Mouse (Mus musculus) hindbrain, embryonic 16.5 days (tissue): Measurements from ENCODE around the gene Gm49345. TPM values are rescaled to one million over a fixed set of nuclear protein-coding genes. Genes with fewer than 3 reads are reported as not detected.
A peak's percentile ranks its signal among the peaks of the same experiment; 100 is the strongest.

Experiments
- ATAC-seq: fragments of 200-750 bp; cut with Nextera tagmentation; 2 replicates; pipeline ENCODE4 v1.8.0; 2017; ENCODE audit warnings: moderate TSS enrichment, moderate library complexity
- H3K27ac ChIP-seq: fragments of 300-500 bp; sonication (generic); 2 replicates; pipeline ENCODE4 v1.5.1; 2014; ENCODE audit warnings: low read depth, mild to moderate bottlenecking, control low read depth, low read length, moderate library complexity
- H3K27me3 ChIP-seq: fragments of 300-500 bp; sonication (generic); replicated peaks from 2 replicates; pipeline ENCODE4 v1.6.1; 2014; ENCODE audit warnings: low read length; ENCODE audit not compliant: control insufficient read depth, insufficient read depth
- H3K36me3 ChIP-seq: fragments of 300-500 bp; sonication (generic); 2 replicates; pipeline ENCODE4 v1.6.1; 2014; ENCODE audit warnings: mild to moderate bottlenecking, low read length, moderate library complexity, mixed read lengths; ENCODE audit not compliant: control insufficient read depth, insufficient read depth
- H3K4me1 ChIP-seq: fragments of 300-500 bp; sonication (generic); 2 replicates; pipeline ENCODE4 v1.6.1; 2014; ENCODE audit warnings: low read depth, low read length; ENCODE audit not compliant: control insufficient read depth, insufficient read depth
- H3K4me2 ChIP-seq: fragments of 300-500 bp; sonication (generic); 2 replicates; pipeline ENCODE4 v1.6.1; 2014; ENCODE audit warnings: mild to moderate bottlenecking, low read length, control low read depth, moderate library complexity
- H3K4me3 ChIP-seq: fragments of 300-500 bp; sonication (generic); 2 replicates; pipeline ENCODE4 v1.5.1; 2014; ENCODE audit warnings: mild to moderate bottlenecking, low read length, control low read depth, moderate library complexity
- H3K9ac ChIP-seq: fragments of 300-500 bp; sonication (generic); 2 replicates; pipeline ENCODE4 v1.6.1; 2014; ENCODE audit warnings: low read depth, mild to moderate bottlenecking, control low read depth, low read length, moderate library complexity
- H3K9me3 ChIP-seq: fragments of 300-500 bp; sonication (generic); 2 replicates; pipeline ENCODE4 v1.6.1; 2014; ENCODE audit warnings: mild to moderate bottlenecking, low read length, moderate library complexity; ENCODE audit not compliant: control insufficient read depth
- WGBS: fragments of 180-500 bp; shearing (Covaris S2); extraction: QIAGEN DNeasy Blood & Tissue Kit; methylation state at CpG from one replicate; pipeline ENCODE4 v1.1.7; 2014; 5-methylcytosine and 5-hydroxymethylcytosine counted together
- polyA plus RNA-seq: library from polyadenylated mRNA; unstranded; fragments of >200 nt; fragmentation: Nextera tagmentation; extraction: Ambion mirVana; gene quantifications from 2 replicates; pipeline ENCODE4 v1.2.1, GENCODE M21; 2015

Gm49345 gene
- polyA plus RNA-seq, 1 experiment from 2014 or later, result 0.16 TPM

DNA sequence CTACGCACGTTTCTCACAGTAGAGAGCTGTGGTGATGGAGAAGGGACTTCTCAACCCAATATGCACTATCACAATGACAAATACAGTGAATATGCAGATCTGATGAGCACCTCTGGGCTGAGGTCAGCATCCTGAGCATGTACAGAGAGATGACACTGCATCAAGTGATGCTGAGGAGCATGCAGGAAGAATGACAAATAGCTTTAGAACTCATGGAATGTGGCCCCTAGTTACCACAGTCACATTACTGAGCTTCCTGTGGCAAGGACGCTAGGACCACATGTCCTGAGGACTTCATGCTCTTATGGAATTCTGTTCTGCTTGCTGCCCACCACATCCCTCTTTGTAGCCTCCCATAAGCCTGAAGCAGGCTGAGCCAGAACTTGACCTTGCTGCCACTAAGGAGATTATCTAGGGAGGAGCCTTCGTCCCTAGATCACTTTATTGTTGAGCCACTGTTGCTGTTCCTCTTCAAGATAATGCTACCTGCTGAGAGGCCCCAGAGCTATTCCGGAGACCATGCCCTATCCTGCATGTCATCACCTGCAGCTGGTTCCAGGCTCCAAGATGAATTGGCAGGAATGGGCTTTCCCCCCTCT, 64.9 kb downstream of the Gm49345 start:
- Histone ChIP-seq H3K27me3 (no peaks in the 10 kb centered on the region), H3K36me3 (no peaks in the 10 kb centered on the region), H3K4me2 (no peak overlapping the region), H3K4me1 (no peaks in the 10 kb centered on the region), H3K27ac (no peak overlapping the region), H3K9ac (no peak overlapping the region), H3K9me3 (no peaks in the 10 kb centered on the region), H3K4me3 (no peak overlapping the region)
- 77% methylated on average over 5 of the region's 5 CpGs for WGBS
- no peak for ATAC-seq

DNA sequence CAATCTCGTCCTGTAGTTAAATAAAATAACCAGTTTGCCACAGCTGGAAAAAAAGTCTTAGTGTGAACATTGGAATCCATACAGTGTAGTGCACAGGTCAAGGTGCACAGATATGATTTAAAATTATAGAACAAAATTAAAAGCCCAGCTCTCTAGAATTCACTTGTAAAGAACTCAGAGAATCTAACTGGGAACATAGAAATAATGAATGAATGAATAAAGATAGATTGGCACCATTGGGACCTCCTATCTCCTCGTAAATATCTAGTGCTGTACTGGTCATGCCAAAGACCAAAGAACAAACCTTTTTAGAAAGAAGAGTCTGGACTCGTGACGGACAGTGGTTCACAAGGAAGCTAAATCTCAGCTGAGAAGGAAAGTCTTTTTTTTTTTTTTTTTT, 83.8 kb downstream of the Gm49345 start, which contains the start of gene Zfp748:
TSS of gene Zfp748 (minus strand) at position 101 of the 400 bp plus-strand sequence.
- 81% methylated on average over 4 of the region's 4 CpGs for WGBS
- H3K4me3 ChIP-seq, result peak within 1 kb of the TSS; percentile 84
- H3K4me2 ChIP-seq, result peak within 1 kb of the TSS; percentile 70

DNA sequence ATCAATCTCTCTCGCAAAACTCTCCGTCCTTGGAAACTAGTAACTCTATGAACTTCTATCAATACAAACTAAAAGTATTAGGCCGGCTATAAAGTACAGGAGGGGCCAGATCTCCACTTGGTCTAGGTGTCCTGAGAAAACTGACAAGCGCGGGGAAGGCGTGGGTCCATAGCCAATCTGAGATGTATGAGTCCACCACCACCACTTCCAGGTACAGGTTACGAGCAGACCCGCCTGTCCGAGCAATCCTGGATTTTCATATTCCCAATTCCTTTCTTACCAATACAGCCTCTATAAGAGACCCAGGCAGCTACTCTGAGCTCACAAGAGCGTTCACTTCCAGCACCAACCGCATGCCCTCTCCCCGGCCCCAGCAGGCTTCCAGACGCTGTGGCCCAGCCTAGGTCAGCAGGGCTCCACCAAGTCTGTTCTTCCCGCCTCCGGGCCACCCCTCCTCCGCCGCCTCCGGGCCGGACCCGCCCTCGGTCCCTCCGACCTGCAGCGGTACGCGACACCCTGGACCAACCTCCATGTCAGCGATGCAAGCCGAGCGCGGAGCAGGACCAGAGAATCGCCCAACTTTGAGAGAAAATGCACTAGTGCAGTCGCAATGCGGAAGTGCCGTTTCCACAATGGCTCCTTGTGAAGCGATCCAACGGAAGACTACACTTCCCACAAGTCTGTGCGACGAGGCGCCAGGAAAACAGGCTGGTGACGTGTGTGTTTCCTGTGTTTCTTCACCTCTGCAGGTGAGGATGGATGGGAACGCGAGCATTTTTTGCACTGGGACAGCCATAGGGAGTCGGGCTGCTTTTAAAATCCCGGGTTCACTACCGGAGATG, 84.8 kb downstream of the Gm49345 start:
- peak overlapping the region; percentile 84 for H3K4me3 ChIP-seq
- H3K9ac ChIP-seq, result peak overlapping the region; percentile 91
- ATAC-seq, result peak; percentile 100
- H3K36me3 ChIP-seq, result no peaks in the 10 kb centered on the region
- peak overlapping the region; percentile 90 for H3K27ac ChIP-seq
- under 1% methylated on average over 44 of the region's 44 CpGs for WGBS
- no peaks in the 10 kb centered on the region for H3K9me3 ChIP-seq
- no peaks in the 10 kb centered on the region for H3K27me3 ChIP-seq
- peak overlapping the region; percentile 70 for H3K4me2 ChIP-seq
- peaks cover 15% of the 10 kb centered on the region for H3K4me1 ChIP-seq

More for the DNA sequence above, 83.8 kb downstream of the Gm49345 start, which contains the start of gene Zfp748:
- H3K36me3 ChIP-seq, result no peaks in the 10 kb centered on the region
- ATAC-seq, result no peak
- H3K4me1 ChIP-seq, result peaks cover 15% of the 10 kb centered on the region
- no peaks in the 10 kb centered on the region for H3K27me3 ChIP-seq
- H3K9ac ChIP-seq, result peak within 1 kb of the TSS; percentile 91
- no peaks in the 10 kb centered on the region for H3K9me3 ChIP-seq
- H3K27ac ChIP-seq, result peak within 1 kb of the TSS; percentile 90

DNA sequence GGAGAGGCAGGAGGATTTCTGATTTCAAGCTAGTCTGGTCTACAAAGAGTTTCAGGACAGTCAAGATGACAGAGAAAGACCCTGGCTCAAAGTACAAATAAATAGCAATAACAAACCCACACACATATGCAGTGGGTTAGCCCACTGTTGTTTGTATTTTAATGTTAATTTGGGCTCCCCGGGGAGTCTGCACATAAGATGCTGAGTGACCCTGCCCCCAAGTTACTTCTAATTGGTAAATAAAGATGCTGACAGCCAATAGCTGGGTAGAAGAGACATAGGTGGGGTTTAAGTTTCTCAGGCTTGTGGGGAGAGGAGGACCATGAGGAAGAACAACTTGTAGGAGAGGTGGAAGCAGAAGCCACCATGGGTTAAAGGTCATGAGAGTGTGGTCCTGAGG, 91.6 kb downstream of the Gm49345 start:
- Histone ChIP-seq H3K4me2 (no peak overlapping the region), H3K36me3 (peaks cover 30% of the 10 kb centered on the region), H3K9ac (no peak overlapping the region), H3K4me3 (no peak overlapping the region), H3K27ac (no peak overlapping the region), H3K27me3 (no peaks in the 10 kb centered on the region), H3K9me3 (no peaks in the 10 kb centered on the region), H3K4me1 (no peaks in the 10 kb centered on the region; the same call in 1 of the 2 replicates)
- ATAC-seq, result no peak
- 79% methylated on average over 1 of the region's 1 CpGs for WGBS

Other genes starting within 250 kb of the Gm49345 start
- 4.2 and 6.5 TPM in 2 replicates for gene Zfp429, start 237.9 kb downstream of the Gm49345 start, polyA plus RNA-seq
- 1.8 TPM in 2 replicates for gene Zfp459, start 216.4 kb downstream of the Gm49345 start, polyA plus RNA-seq
- gene Zfp874a, start 186.1 kb downstream of the Gm49345 start, polyA plus RNA-seq, result 5.7 and 7.1 TPM in 2 replicates
- 3.2 and 3.3 TPM in 2 replicates for gene Zfp874b, start 153.5 kb downstream of the Gm49345 start, polyA plus RNA-seq
- gene Zfp58, start 137.2 kb downstream of the Gm49345 start, polyA plus RNA-seq, result 9.8 and 10.5 TPM in 2 replicates
- 0.16 TPM in 1 of 2 replicates, not detected in the other for gene Gm26965, start 111.6 kb downstream of the Gm49345 start, polyA plus RNA-seq
- gene Zfp87, start 111.6 kb downstream of the Gm49345 start, polyA plus RNA-seq, result 32.6 and 37.6 TPM in 2 replicates
- 12.3 and 13.6 TPM in 2 replicates for gene Zfp748, start 83.9 kb downstream of the Gm49345 start, polyA plus RNA-seq
- gene Zfp729b, start 28.1 kb downstream of the Gm49345 start, polyA plus RNA-seq, result 4.4 and 4.9 TPM in 2 replicates
- gene Zfp729a, start within 50 bp of the Gm49345 start, polyA plus RNA-seq, result 2.1 and 3.1 TPM in 2 replicates
- 13.0 and 13.7 TPM in 2 replicates for gene Zfp738, start 49.3 kb upstream of the Gm49345 start, polyA plus RNA-seq
- gene Zfp65, start 91.4 kb upstream of the Gm49345 start, polyA plus RNA-seq, result 8.4 and 8.9 TPM in 2 replicates
- gene Zfp85, start 117.5 kb upstream of the Gm49345 start, polyA plus RNA-seq, result 7.0 and 7.2 TPM in 2 replicates
- gene Zfp493, start 141.9 kb upstream of the Gm49345 start, polyA plus RNA-seq, result 3.2 and 3.3 TPM in 2 replicates
- 12.1 and 12.6 TPM in 2 replicates for gene Zfp273, start 176.0 kb upstream of the Gm49345 start, polyA plus RNA-seq
- 6.1 and 6.9 TPM in 2 replicates for gene Gm10037, start 193.3 kb upstream of the Gm49345 start, polyA plus RNA-seq
- not detected in 2 replicates for gene BC048507, start 225.6 kb upstream of the Gm49345 start, polyA plus RNA-seq